Mouse (Mus musculus) intestine, postnatal 0 days (tissue): ENCODE measurements around the gene Atg14. TPM values are rescaled to one million over a fixed set of nuclear protein-coding genes. Genes with fewer than 3 reads are reported as not detected.

Experiments used
- ATAC-seq: fragments of 200-750 bp; cut with Nextera tagmentation; 2 replicates; pipeline ENCODE4 v1.8.0; 2017; ENCODE audit warnings: mild to moderate bottlenecking, moderate TSS enrichment, moderate library complexity
- H3K27ac ChIP-seq: fragments of 300-500 bp; sonication (generic); 2 replicates; pipeline ENCODE4 v1.5.1; 2014; ENCODE audit warnings: mild to moderate bottlenecking, low read depth, low read length, moderate library complexity
- H3K27me3 ChIP-seq: fragments of 300-500 bp; sonication (generic); replicated peaks from 2 replicates; pipeline ENCODE4 v1.6.1; 2014; ENCODE audit warnings: low read length, mixed read lengths; ENCODE audit not compliant: control insufficient read depth, insufficient read depth
- H3K36me3 ChIP-seq: fragments of 300-500 bp; sonication (generic); 2 replicates; pipeline ENCODE4 v1.6.1; 2014; ENCODE audit warnings: mild to moderate bottlenecking, moderate library complexity; ENCODE audit not compliant: control insufficient read depth, insufficient read depth
- H3K4me1 ChIP-seq: fragments of 300-500 bp; sonication (generic); replicated peaks from 2 replicates; pipeline ENCODE4 v1.6.1; 2014; ENCODE audit warnings: antibody characterized with exemption, low read length, mixed read lengths; ENCODE audit not compliant: control insufficient read depth, insufficient read depth
- H3K4me2 ChIP-seq: fragments of 300-500 bp; sonication (generic); replicated peaks from 2 replicates; pipeline ENCODE4 v1.6.1; 2014; ENCODE audit warnings: low read depth, mild to moderate bottlenecking, moderate library complexity
- H3K4me3 ChIP-seq: fragments of 300-500 bp; sonication (generic); 2 replicates; pipeline ENCODE4 v1.5.1; 2014; ENCODE audit warnings: low read depth, low read length
- H3K9ac ChIP-seq: fragments of 300-500 bp; sonication (generic); 2 replicates; pipeline ENCODE4 v1.6.1; 2014; ENCODE audit warnings: mild to moderate bottlenecking, low read depth, low read length
- H3K9me3 ChIP-seq: fragments of 300-500 bp; sonication (generic); 2 replicates; pipeline ENCODE4 v1.6.1; 2016; ENCODE audit warnings: mixed run types; ENCODE audit not compliant: control insufficient read depth
- CTCF ChIP-seq: sonication (generic); IDR thresholded peaks from 2 replicates; pipeline ENCODE4 v1.5.1; 2016; ENCODE audit warnings: low read depth, mild to moderate bottlenecking, control low read depth, antibody characterized with exemption, moderate library complexity
- WGBS: fragments of 180-500 bp; shearing (Covaris S2); extraction: QIAGEN DNeasy Blood & Tissue Kit; methylation state at CpG from one replicate; pipeline ENCODE4 v1.1.7; 2014; 5-methylcytosine and 5-hydroxymethylcytosine counted together
- polyA plus RNA-seq: library from polyadenylated mRNA; unstranded; fragments of >200 nt; fragmentation: Nextera tagmentation; extraction: Ambion mirVana; gene quantifications from 2 replicates; pipeline ENCODE4 v1.2.1, GENCODE M21; 2015

The Atg14 gene
- polyA plus RNA-seq, 1 experiment from 2014 or later: 7.8 TPM

DNA sequence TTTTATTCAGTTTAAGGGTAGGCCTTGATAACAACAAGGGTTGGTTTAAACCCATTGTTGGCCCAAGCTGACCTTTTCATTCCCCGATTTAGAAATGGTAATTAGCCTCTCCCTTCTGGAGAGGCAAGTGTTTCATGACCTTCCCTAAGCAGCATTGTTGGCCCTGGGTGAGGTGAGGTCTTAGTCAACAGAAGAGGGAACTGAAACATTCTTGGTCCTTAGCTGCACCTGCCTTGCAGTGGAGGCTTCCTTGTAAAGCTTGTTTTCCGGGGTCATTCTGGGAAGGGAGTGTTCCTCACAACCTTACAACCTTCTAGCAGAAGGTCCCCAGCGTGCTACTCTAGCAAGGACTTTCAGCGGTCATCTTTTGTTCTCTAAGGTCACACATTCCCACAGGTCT, 2.3 kb upstream of the Atg14 start:
- ATAC-seq: no peak
- Histone ChIP-seq H3K27ac (no peak overlapping the region), H3K4me3 (no peak overlapping the region), H3K4me2 (no peak overlapping the region), H3K9me3 (no peaks in the 10 kb centered on the region), H3K9ac (no peak overlapping the region), H3K36me3 (no peaks in the 10 kb centered on the region), H3K27me3 (no peaks in the 10 kb centered on the region), H3K4me1 (no peaks in the 10 kb centered on the region)
- no peak for TF ChIP-seq CTCF
- 63% methylated on average over 4 of the region's 4 CpGs for WGBS

DNA sequence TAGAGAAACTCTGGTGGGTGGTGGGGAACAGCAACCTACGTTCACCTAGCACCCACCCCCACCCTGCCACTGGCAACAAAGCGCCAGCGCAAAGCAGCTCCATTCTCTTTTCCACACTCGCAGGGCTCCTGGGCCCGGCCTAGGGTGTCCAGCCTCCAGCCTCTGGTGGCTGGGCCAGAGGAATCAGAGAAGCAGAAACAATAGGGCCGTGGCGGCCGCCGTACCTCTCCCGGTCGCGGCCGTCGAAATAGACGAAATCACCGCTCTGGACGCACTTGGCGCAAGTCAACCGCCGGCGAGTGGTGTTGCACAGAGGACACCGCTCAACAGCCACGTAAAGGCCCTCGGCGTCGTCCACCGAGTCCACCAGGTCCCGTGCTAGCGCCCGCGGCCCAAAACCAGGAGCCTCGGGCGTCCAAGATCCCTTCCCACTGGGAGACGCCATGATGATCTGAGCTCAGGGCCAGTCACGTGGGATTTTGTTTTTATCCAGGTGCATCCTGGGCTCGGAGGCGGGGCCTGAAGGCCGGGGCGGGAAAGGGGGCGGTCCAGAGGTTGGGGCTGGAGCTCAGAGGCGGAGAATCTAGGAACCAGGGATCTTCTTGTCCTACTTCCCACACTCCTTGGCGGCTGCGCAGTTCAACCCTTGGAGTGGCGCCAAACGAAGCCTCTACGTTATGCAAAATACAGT, 2.3 kb downstream of the Atg14 start:
- Histone ChIP-seq H3K4me2 (peak overlapping the region; percentile 83), H3K4me3 (peak overlapping the region; percentile 91), H3K4me1 (no peaks in the 10 kb centered on the region), H3K27ac (peak overlapping the region; percentile 81), H3K9ac (peak overlapping the region; percentile 85), H3K36me3 (no peaks in the 10 kb centered on the region), H3K27me3 (no peaks in the 10 kb centered on the region), H3K9me3 (no peaks in the 10 kb centered on the region)
- under 1% methylated on average over 46 of the region's 46 CpGs for WGBS
- no peak for TF ChIP-seq CTCF
- ATAC-seq: peak; percentile 99

- Histone ChIP-seq H3K27me3 (no peaks in the 10 kb centered on the region), H3K4me2 (no peak overlapping the region), H3K36me3 (no peaks in the 10 kb centered on the region), H3K4me1 (no peaks in the 10 kb centered on the region), H3K9me3 (no peaks in the 10 kb centered on the region), H3K27ac (no peak overlapping the region), H3K9ac (no peak overlapping the region), H3K4me3 (no peak overlapping the region)
- WGBS: 80% methylated on average over 4 of the region's 4 CpGs
- no peak for ATAC-seq
- TF ChIP-seq CTCF: no peak
Measured at GRCm38 (mm10) chr14:47563106-47563505, 7.3 kb downstream of the Atg14 start.

DNA sequence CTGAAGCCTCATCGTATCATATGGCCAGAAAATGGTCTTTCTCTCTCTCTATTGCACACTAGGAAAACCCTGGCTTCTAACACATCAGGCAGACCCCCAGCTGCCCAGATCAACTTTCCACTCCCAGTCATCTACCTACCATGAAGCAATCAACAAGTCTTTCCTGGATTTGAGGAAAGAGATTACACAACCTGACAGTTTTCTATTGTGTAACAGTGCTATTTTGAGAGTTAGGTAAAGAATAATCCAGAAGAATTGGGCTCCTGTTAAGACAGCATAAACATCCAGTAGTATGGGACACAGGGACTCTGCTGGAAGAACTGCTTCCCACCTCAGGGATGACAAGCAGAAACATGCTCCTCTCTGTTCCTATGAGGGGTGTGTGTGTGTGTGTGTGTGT, 7.9 kb downstream of the Atg14 start:
- TF ChIP-seq CTCF: no peak
- 89% methylated on average over 1 of the region's 1 CpGs for WGBS
- H3K9me3 ChIP-seq: no peaks in the 10 kb centered on the region
- no peak overlapping the region for H3K4me3 ChIP-seq
- H3K27ac ChIP-seq: no peak overlapping the region
- H3K9ac ChIP-seq: no peak overlapping the region
- no peak for ATAC-seq
- no peak overlapping the region for H3K4me2 ChIP-seq
- H3K27me3 ChIP-seq: no peaks in the 10 kb centered on the region
- H3K36me3 ChIP-seq: no peaks in the 10 kb centered on the region
- H3K4me1 ChIP-seq: no peaks in the 10 kb centered on the region

GRCm38 (mm10) chr14:47560714-47561113, 9.7 kb downstream of the Atg14 start:
- Histone ChIP-seq H3K4me3 (no peak overlapping the region), H3K27ac (no peak overlapping the region; the same call in 1 of the 2 replicates), H3K9me3 (no peaks in the 10 kb centered on the region), H3K27me3 (no peaks in the 10 kb centered on the region), H3K36me3 (peaks cover 7% of the 10 kb centered on the region; the same call in 1 of the 2 replicates), H3K9ac (no peak overlapping the region), H3K4me1 (no peaks in the 10 kb centered on the region), H3K4me2 (no peak overlapping the region)
- no peak for ATAC-seq
- TF ChIP-seq CTCF: no peak
- WGBS: 66% methylated on average over 2 of the region's 2 CpGs

GRCm38 (mm10) chr14:47555225-47555624, 15.2 kb downstream of the Atg14 start:
- TF ChIP-seq CTCF: no peak
- Histone ChIP-seq H3K4me3 (no peak overlapping the region), H3K27ac (no peak overlapping the region), H3K27me3 (no peaks in the 10 kb centered on the region), H3K9me3 (no peaks in the 10 kb centered on the region), H3K4me2 (no peak overlapping the region), H3K4me1 (no peaks in the 10 kb centered on the region), H3K36me3 (peaks cover 25% of the 10 kb centered on the region), H3K9ac (no peak overlapping the region)
- ATAC-seq: no peak
- 96% methylated on average over 5 of the region's 5 CpGs for WGBS
